7 mouse cellular contexts compared by ENCODE assay signal in genomic region chr8:109868680-109869361, GRCm38 (mm10). TPM values are rescaled to one million over a fixed set of nuclear protein-coding genes. Genes with fewer than 3 reads are reported as not detected.
DNase-seq lines count a peak whose midpoint lies in the region; ATAC-seq and TF ChIP-seq lines count a peak whose summit lies in the region.

No protein-coding gene starts in this region.

- H3K4me1 ChIP-seq in G1E (ENCODE audit: insufficient read depth, low read depth, low read length) = peaks cover 70% of the 10 kb centered on the region
- H3K4me1 ChIP-seq in embryonic facial prominence, embryonic 14.5 days (ENCODE audit: control insufficient read depth, insufficient read depth, low read length) = peaks cover 4% of the 10 kb centered on the region
- peaks cover 22% of the 10 kb centered on the region for H3K4me1 ChIP-seq in hindbrain, embryonic 10.5 days (replicated peaks)

- 2% methylated on average over 27 of the region's 78 CpGs for WGBS in embryonic facial prominence, embryonic 14.5 days
- under 1% methylated on average over 78 of the region's 78 CpGs for WGBS in hindbrain, embryonic 10.5 days

- H3K9me3 ChIP-seq in G1E (replicated peaks) = no peaks in the 10 kb centered on the region
- no peaks in the 10 kb centered on the region for H3K9me3 ChIP-seq in embryonic facial prominence, embryonic 14.5 days (ENCODE audit: control insufficient read depth, low read length)
- H3K9me3 ChIP-seq in hindbrain, embryonic 10.5 days = no peaks in the 10 kb centered on the region

- peak overlapping the region; percentile 95 for H3K9ac ChIP-seq in embryonic facial prominence, embryonic 14.5 days (ENCODE audit: low read depth, low read length)

- H3K27me3 ChIP-seq in G1E (ENCODE audit: insufficient read depth, low read length) = no peaks in the 10 kb centered on the region
- H3K27me3 ChIP-seq in embryonic facial prominence, embryonic 14.5 days (replicated peaks; ENCODE audit: control insufficient read depth, insufficient read depth, low read length) = no peaks in the 10 kb centered on the region
- H3K27me3 ChIP-seq in hindbrain, embryonic 10.5 days (ENCODE audit: insufficient read depth, poor library complexity, severe bottlenecking) = no peaks in the 10 kb centered on the region

- DNase-seq in G1E (ENCODE audit: low spot score) = peak; percentile 53
- peak; percentile 56 to 68 for DNase-seq in adrenal gland, postnatal 36 days
- peak; percentile 32 for DNase-seq in embryonic facial prominence, embryonic 14.5 days (ENCODE audit: low spot score)
- DNase-seq in hindbrain, embryonic 10.5 days (ENCODE audit: low spot score) = peak; percentile 73
- DNase-seq in left cerebral cortex, adult 11 months (ENCODE audit: low spot score) = peak; percentile 36
- DNase-seq in lung, postnatal 25 days (ENCODE audit: low spot score) = peak; percentile 6
- DNase-seq in right cerebral cortex, adult 2 months (ENCODE audit: low spot score in 2 of 2) = peak; percentile 52 to 65

- peaks cover 19% of the 10 kb centered on the region for H3K36me3 ChIP-seq in G1E (replicated peaks)
- no peaks in the 10 kb centered on the region for H3K36me3 ChIP-seq in embryonic facial prominence, embryonic 14.5 days (ENCODE audit: control insufficient read depth, insufficient read depth, low read length)
- peaks cover 11% of the 10 kb centered on the region; the same call in 1 of the 2 replicates for H3K36me3 ChIP-seq in hindbrain, embryonic 10.5 days

- no peak for ATAC-seq in G1E (ENCODE audit: extremely low read depth, insufficient number of reproducible peaks, low FRiP score, poor library complexity, severe bottlenecking)
- ATAC-seq in embryonic facial prominence, embryonic 14.5 days (ENCODE audit: low read depth) = peak; percentile 81

- TF ChIP-seq CTCF in G1E (IDR thresholded peaks at IDR 0.05; ENCODE audit: low read depth, low read length) = no peak

- peak overlapping the region; percentile 94 for H3K4me3 ChIP-seq in G1E (ENCODE audit: low read depth, low read length)
- H3K4me3 ChIP-seq in embryonic facial prominence, embryonic 14.5 days (ENCODE audit: low read depth, low read length) = peak overlapping the region; percentile 98
- peak overlapping the region; percentile 96 for H3K4me3 ChIP-seq in hindbrain, embryonic 10.5 days

- H3K27ac ChIP-seq in embryonic facial prominence, embryonic 14.5 days (replicated peaks; ENCODE audit: low read depth, low read length) = peak overlapping the region; percentile 91
- H3K27ac ChIP-seq in hindbrain, embryonic 10.5 days = peak overlapping the region; percentile 97

- H3K4me2 ChIP-seq in embryonic facial prominence, embryonic 14.5 days (ENCODE audit: low read depth, low read length) = peak overlapping the region; percentile 84

RNA-seq across cellular contexts. Expression of gene Phlpp2, which starts 0.5 kb away (rescaled TPM):
- total RNA-seq in G1E (2014; fragmentation: Nextera tagmentation) (9.5 and 15.0 TPM in 2 replicates), G1E (2017) (4.8 and 6.5 TPM in 2 replicates)
- 2.9 and 3.7 TPM in 2 replicates for polyA plus RNA-seq in G1E (2012)
- 1 to 10 TPM; 9.5 to 9.8 TPM for total RNA-seq in adrenal gland, postnatal 36 days (2021)
- 2.8 and 2.9 TPM in 2 replicates for polyA plus RNA-seq in embryonic facial prominence, embryonic 14.5 days (2014; fragmentation: Nextera tagmentation; extraction: Ambion mirVana)
- 2.0 and 2.7 TPM in 2 replicates for polyA plus RNA-seq in hindbrain, embryonic 10.5 days (2016; fragmentation: Nextera tagmentation; extraction: Ambion mirVana)

Comparison
In these comparisons a context has a peak if more than half of its experiments do, and no peak if none do; other contexts are left out.
1. DNase-seq: peak in every context shown above with its lines; median percentile 73 in hindbrain, embryonic 10.5 days; 62 in adrenal gland, postnatal 36 days; 58 in right cerebral cortex, adult 2 months; 53 in G1E; 36 in left cerebral cortex, adult 11 months; 32 in embryonic facial prominence, embryonic 14.5 days; 6 in lung, postnatal 25 days.